Mouse (Mus musculus) neural tube, embryonic 12.5 days (tissue): Measurements from ENCODE around the gene D8Ertd738e. TPM values are rescaled to one million over a fixed set of nuclear protein-coding genes. Genes with fewer than 3 reads are reported as not detected.
"Not testable (repeated sequence)": the region's sequence is repeated elsewhere in the genome, so short reads cannot be mapped to it uniquely, and the experiment has no call there.

Experiments used
- ATAC-seq: fragments of 200-750 bp; cut with Nextera tagmentation; 2 replicates; pipeline ENCODE4 v1.8.0; 2017; ENCODE audit warnings: low read depth, mild to moderate bottlenecking, moderate TSS enrichment, moderate library complexity; ENCODE audit not compliant: low FRiP score
- H3K27ac ChIP-seq: fragments of 300-500 bp; sonication (generic); 2 replicates; pipeline ENCODE4 v1.5.1; 2016
- H3K27me3 ChIP-seq: fragments of 300-500 bp; sonication (generic); replicated peaks from 2 replicates; pipeline ENCODE4 v1.6.1; 2016; ENCODE audit warnings: mild to moderate bottlenecking
- H3K36me3 ChIP-seq: fragments of 300-500 bp; sonication (generic); 2 replicates; pipeline ENCODE4 v1.6.1; 2016; ENCODE audit warnings: mild to moderate bottlenecking
- H3K4me1 ChIP-seq: fragments of 300-500 bp; sonication (generic); 2 replicates; pipeline ENCODE4 v1.6.1; 2016
- H3K4me2 ChIP-seq: fragments of 300-500 bp; sonication (generic); replicated peaks from 2 replicates; pipeline ENCODE4 v1.6.1; 2016; ENCODE audit warnings: mild to moderate bottlenecking
- H3K4me3 ChIP-seq: fragments of 300-500 bp; sonication (generic); 2 replicates; pipeline ENCODE4 v1.5.1; 2016
- H3K9ac ChIP-seq: fragments of 300-500 bp; sonication (generic); 2 replicates; pipeline ENCODE4 v1.6.1; 2016; ENCODE audit warnings: mild to moderate bottlenecking
- H3K9me3 ChIP-seq: fragments of 300-500 bp; sonication (generic); 2 replicates; pipeline ENCODE4 v1.6.1; 2016; ENCODE audit warnings: mild to moderate bottlenecking
- WGBS: fragments of 180-500 bp; shearing (Covaris S2); methylation state at CpG from one replicate; pipeline ENCODE4 v1.1.7; 2016; 5-methylcytosine and 5-hydroxymethylcytosine counted together
- polyA plus RNA-seq: library from polyadenylated mRNA; unstranded; fragments of >200 nt; fragmentation: Nextera tagmentation; extraction: Ambion mirVana; gene quantifications from 2 replicates; pipeline ENCODE4 v1.2.1, GENCODE M21; 2016

Gene D8Ertd738e
- polyA plus RNA-seq: 256 and 282 TPM in 2 replicates

DNA sequence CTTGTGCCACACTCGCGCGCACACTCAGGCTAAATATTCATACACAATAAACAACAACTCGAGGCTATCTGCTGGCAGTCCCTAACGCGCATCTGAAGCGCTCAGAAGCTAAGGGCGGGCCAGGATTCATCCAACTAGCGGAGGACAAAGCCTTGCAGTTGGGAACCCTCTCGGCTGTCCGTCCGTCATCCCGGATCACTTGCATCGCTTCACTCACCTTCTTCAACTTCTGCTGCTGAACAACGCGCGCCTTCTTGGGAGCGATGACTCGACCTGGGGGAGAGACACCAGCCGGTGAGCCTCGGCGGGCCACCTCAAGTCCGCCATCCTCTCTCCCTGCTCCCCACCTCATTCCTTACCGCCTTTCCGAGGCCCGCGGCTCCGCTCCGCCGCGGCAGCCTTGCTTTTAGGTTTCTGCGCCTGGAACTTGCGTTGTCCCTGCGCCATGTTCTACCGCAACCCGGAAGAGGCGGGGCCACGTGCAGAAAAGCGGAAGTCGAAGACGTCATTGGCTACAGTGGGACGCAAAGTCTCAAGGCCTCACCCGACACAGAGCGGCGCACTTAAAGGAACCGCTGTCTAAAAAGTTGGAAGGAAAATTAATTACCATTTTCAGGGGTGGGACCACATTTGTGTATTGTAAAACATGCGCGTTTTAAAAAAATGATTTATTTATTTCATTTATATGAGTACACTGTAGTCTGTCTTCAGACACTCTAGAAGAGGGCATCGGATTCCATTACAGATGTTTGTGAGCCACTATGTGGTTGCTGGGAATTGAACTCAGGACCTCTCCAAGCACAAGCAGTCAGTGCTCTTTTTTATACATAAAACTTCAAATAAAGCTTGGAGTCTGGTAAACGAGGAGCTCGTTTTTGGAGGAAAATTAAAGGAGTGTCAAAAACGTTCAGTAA lies at the start of gene D8Ertd738e:
Gene D8Ertd738e, minus strand, starts transcription at position 463 of the 914 bp plus-strand sequence.
- 4% methylated on average over 52 of the region's 52 CpGs for WGBS
- H3K4me2 ChIP-seq: peak within 1 kb of the TSS; percentile 84
- peaks cover 72% of the 10 kb centered on the region for H3K36me3 ChIP-seq
- H3K27ac ChIP-seq: no peak within 1 kb of the TSS
- H3K9ac ChIP-seq: peak within 1 kb of the TSS; percentile 78
- H3K4me1 ChIP-seq: no peaks in the 10 kb centered on the region
- H3K27me3 ChIP-seq: no peaks in the 10 kb centered on the region
- H3K4me3 ChIP-seq: peak within 1 kb of the TSS; percentile 83
- H3K9me3 ChIP-seq: no peaks in the 10 kb centered on the region
- ATAC-seq: peak; percentile 94

GRCm38 (mm10) chr8:84297029-84297785 lies 47.7 kb upstream of the D8Ertd738e start:
- H3K4me3 ChIP-seq: no peak overlapping the region
- no peak overlapping the region for H3K27ac ChIP-seq
- 0 out of 2 replicates have a peak, but pooled peaks cover 6% of the 10 kb centered on the region for H3K9me3 ChIP-seq
- H3K4me2 ChIP-seq: no peak overlapping the region
- ATAC-seq: no peak
- WGBS: 67% methylated on average over 5 of the region's 5 CpGs
- H3K4me1 ChIP-seq: no peaks in the 10 kb centered on the region
- H3K9ac ChIP-seq: no peak overlapping the region
- no peaks in the 10 kb centered on the region for H3K36me3 ChIP-seq
- no peaks in the 10 kb centered on the region for H3K27me3 ChIP-seq

GRCm38 (mm10) chr8:84291688-84292087 lies 42.2 kb upstream of the D8Ertd738e start:
- no peaks in the 10 kb centered on the region for H3K36me3 ChIP-seq
- H3K27me3 ChIP-seq: no peaks in the 10 kb centered on the region
- no peak for ATAC-seq
- 30% methylated on average over 8 of the region's 8 CpGs for WGBS
- no peaks in the 10 kb centered on the region for H3K9me3 ChIP-seq
- no peaks in the 10 kb centered on the region for H3K4me1 ChIP-seq
- H3K4me2 ChIP-seq: no peak overlapping the region
- no peak overlapping the region for H3K27ac ChIP-seq
- no peak overlapping the region for H3K9ac ChIP-seq
- no peak overlapping the region for H3K4me3 ChIP-seq

GRCm38 (mm10) chr8:84291086-84291485 lies 41.6 kb upstream of the D8Ertd738e start:
- no peak overlapping the region for H3K4me3 ChIP-seq
- no peaks in the 10 kb centered on the region for H3K9me3 ChIP-seq
- H3K27ac ChIP-seq: no peak overlapping the region
- H3K4me2 ChIP-seq: no peak overlapping the region
- WGBS: 68% methylated on average over 5 of the region's 5 CpGs
- no peaks in the 10 kb centered on the region for H3K27me3 ChIP-seq
- ATAC-seq: no peak
- no peaks in the 10 kb centered on the region for H3K4me1 ChIP-seq
- H3K9ac ChIP-seq: no peak overlapping the region
- H3K36me3 ChIP-seq: no peaks in the 10 kb centered on the region

DNA sequence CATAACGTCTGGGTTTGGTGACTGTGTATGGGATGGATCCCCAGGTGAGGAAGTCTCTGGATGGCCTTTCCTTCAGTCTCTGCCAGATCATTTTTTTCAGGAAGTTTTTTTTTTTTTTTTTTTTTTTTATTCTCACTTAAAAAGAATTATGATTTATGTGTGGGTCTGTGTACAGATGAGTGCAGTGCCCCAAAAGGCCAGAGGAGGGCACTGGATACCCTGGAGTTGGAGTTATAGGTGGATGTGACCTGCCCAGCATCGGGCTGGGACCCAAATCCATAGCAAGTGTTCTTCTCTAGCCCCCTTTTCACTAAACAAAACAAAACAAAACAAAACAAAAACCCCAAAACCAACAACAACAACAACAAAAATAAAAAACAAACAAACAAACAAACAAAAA lies 39.4 kb upstream of the D8Ertd738e start:
- Histone ChIP-seq H3K27ac (no peak overlapping the region), H3K9me3 (no peaks in the 10 kb centered on the region), H3K4me1 (no peaks in the 10 kb centered on the region), H3K27me3 (no peaks in the 10 kb centered on the region), H3K36me3 (no peaks in the 10 kb centered on the region), H3K4me3 (no peak overlapping the region), H3K9ac (no peak overlapping the region), H3K4me2 (no peak overlapping the region)
- ATAC-seq: no peak
- WGBS: 57% methylated on average over 2 of the region's 2 CpGs

DNA sequence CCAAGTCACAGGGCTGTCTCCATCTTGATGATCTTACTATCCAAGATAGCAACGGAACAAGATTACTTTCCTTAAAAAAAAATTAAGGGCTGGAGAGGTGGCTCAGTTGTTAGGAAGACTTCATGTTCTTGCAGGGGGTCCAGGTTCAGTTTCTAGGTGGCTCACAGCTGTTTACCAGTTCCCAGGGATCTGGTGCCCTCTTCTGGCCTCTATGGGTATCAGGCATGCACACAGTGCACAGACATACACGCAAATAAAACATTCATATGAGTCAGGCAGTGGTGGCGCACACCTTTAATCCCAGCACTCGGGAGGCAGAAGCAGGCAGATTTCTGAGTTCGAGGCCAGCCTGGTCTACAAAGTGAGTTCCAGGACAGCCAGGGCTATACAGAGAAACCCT lies 36.1 kb upstream of the D8Ertd738e start:
- H3K9ac ChIP-seq, H3K4me3 ChIP-seq, H3K27ac ChIP-seq, H3K27me3 ChIP-seq, H3K9me3 ChIP-seq, H3K4me1 ChIP-seq, ATAC-seq, H3K4me2 ChIP-seq, H3K36me3 ChIP-seq: not testable (repeated sequence)
- WGBS: 59% methylated on average over 5 of the region's 5 CpGs

GRCm38 (mm10) chr8:84284608-84285063 lies 35.1 kb upstream of the D8Ertd738e start:
- H3K4me3 ChIP-seq: no peak overlapping the region
- H3K9me3 ChIP-seq: no peaks in the 10 kb centered on the region
- no peaks in the 10 kb centered on the region for H3K36me3 ChIP-seq
- H3K27ac ChIP-seq: no peak overlapping the region
- H3K27me3 ChIP-seq: no peaks in the 10 kb centered on the region
- ATAC-seq: no peak
- H3K4me2 ChIP-seq: peak overlapping the region; percentile 8; the same call in 1 of the 2 replicates
- no peak overlapping the region for H3K9ac ChIP-seq
- whole genome bisulfite sequencing: 33% methylated on average over 9 of the region's 9 CpGs
- H3K4me1 ChIP-seq: no peaks in the 10 kb centered on the region

DNA sequence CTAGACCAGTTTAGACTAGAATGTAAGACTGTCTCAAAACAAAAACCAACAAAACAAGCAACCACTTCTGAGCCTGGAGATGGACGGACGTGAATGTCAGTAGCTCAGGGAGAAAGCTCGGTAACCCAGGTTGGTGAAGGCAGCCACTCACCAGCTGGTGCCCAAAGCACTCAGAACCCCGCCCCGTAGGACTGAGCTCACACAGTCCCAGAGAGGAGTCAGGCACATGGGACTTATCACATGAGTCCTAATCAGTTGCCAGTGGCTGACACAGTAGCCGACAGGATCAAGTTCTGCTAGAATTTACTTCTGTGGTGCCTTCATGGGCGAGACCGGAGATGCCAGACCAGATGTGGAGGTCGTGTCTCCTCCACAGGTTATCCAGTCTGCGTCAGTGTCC lies 31.3 kb upstream of the D8Ertd738e start:
- Histone ChIP-seq H3K27me3 (no peaks in the 10 kb centered on the region), H3K9me3 (no peaks in the 10 kb centered on the region), H3K4me3 (no peak overlapping the region), H3K9ac (no peak overlapping the region), H3K4me1 (no peaks in the 10 kb centered on the region), H3K4me2 (no peak overlapping the region), H3K36me3 (no peaks in the 10 kb centered on the region), H3K27ac (no peak overlapping the region)
- no peak for ATAC-seq
- WGBS: 82% methylated on average over 10 of the region's 10 CpGs

DNA sequence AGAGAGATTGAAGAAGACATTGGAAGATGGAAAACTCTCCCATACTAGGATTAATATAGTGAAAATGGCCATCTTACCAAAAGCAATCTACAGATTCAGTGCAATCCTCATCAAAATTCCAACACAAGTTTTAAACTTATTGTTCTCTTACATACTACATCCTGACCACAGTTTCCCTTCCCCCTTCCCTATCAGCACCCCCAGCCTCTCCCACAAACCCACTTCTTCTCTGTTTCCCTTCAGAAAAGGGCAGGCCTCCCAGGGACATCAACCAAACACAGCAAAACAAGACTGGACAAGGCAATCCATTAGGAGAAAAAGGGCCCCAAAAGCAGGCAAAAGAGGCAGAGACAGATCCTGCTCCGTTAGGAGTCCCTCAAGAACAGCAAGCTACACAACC lies 26.9 kb upstream of the D8Ertd738e start:
- Histone ChIP-seq H3K9me3 (no peaks in the 10 kb centered on the region), H3K27ac (no peak overlapping the region), H3K4me3 (no peak overlapping the region), H3K4me1 (no peaks in the 10 kb centered on the region), H3K27me3 (no peaks in the 10 kb centered on the region), H3K9ac (0 out of 2 replicates have a peak overlapping the region, but pooled peaks have one; percentile 21), H3K4me2 (no peak overlapping the region), H3K36me3 (no peaks in the 10 kb centered on the region)
- WGBS: 67% methylated on average over 1 of the region's 1 CpGs
- no peak for ATAC-seq

- ATAC-seq: no peak
- Histone ChIP-seq H3K9ac (no peak overlapping the region), H3K9me3 (no peaks in the 10 kb centered on the region), H3K4me1 (peaks cover 9% of the 10 kb centered on the region), H3K27me3 (no peaks in the 10 kb centered on the region), H3K4me3 (no peak overlapping the region), H3K36me3 (no peaks in the 10 kb centered on the region), H3K27ac (no peak overlapping the region), H3K4me2 (no peak overlapping the region)
- WGBS: 85% methylated on average over 3 of the region's 3 CpGs
Measured at GRCm38 (mm10) chr8:84273968-84274367, 24.4 kb upstream of the D8Ertd738e start.

DNA sequence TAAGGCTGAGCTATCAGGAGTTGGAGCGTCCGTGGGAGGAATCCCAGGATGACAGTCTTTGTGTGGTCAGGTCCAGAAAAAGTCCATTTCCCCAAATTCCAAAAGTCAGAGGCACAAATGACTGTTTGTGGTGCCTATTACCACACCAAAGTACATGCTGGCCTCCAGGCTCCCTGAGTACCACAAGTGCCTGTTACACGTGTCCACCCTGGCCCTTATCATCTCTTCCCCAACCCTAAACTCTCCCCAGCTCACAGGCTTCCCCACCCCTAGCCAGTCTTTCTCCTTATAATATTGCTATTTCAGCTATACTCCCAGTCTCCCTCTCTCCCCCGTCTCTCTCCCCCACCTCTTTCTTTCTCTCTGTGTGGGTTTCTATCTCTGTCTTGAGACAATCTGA lies 22.8 kb upstream of the D8Ertd738e start:
- H3K4me3 ChIP-seq: no peak overlapping the region
- H3K36me3 ChIP-seq: no peaks in the 10 kb centered on the region
- H3K9me3 ChIP-seq: no peaks in the 10 kb centered on the region
- ATAC-seq: no peak
- no peaks in the 10 kb centered on the region for H3K27me3 ChIP-seq
- H3K9ac ChIP-seq: no peak overlapping the region
- H3K4me2 ChIP-seq: no peak overlapping the region
- whole genome bisulfite sequencing: 85% methylated on average over 4 of the region's 4 CpGs
- H3K4me1 ChIP-seq: peaks cover 9% of the 10 kb centered on the region
- no peak overlapping the region for H3K27ac ChIP-seq
